Mouse (Mus musculus) left cerebral cortex, postnatal 4 days (tissue): ENCODE results near the gene 1700025C18Rik. TPM values are rescaled to one million over a fixed set of nuclear protein-coding genes. Genes with fewer than 3 reads are reported as not detected.

Experiments
- DNase-seq: peaks from one replicate; pipeline ENCODE4 v3.0.0-alpha.2; 2022
- intact Hi-C: fragments of 180-260 bp; cut with DNase I; formaldehyde crosslinking; loops from one replicate; pipeline ENCODE4 v1.15.1; 2025
- total RNA-seq, 2 experiments: library from RNA; stranded (reverse); gene quantifications; 2 replicates each; pipeline ENCODE4 v1.2.3; 2021

Gene 1700025C18Rik
- total RNA-seq, 2 experiments from 2014 or later: not detected

DNA sequence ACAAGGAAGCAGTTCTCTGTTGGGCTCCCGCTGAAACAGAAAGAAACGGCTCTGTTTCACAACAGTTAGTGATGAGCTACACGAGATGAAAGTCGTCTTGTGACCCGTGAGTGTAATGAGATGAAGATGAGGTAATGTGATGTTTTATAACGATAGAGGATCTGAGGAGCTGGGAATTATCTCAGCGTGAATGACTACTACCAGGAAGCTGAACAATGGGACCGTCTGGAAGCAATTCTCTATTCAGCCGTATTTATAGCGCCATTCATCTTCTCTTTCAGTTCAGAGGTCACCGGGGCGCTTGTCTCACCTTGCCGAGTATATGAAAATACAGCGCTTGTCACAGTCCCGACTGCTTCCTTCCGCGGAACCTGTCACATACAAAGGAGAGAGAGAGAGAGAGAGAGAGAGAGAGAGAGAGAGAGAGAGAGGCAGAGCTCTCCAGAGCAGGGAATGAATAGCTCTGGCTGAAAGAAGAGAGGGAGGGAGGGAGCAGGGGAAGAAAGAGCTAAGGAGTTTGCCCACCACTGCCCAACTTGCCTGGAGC, 47.4 kb downstream of the 1700025C18Rik start:
- intact Hi-C loops: no loop called here
- DNase-seq: no peak

- DNase-seq: no peak
- intact Hi-C loops: no loop called here
These were observed 48.4 kb downstream of the 1700025C18Rik start for GRCm38 (mm10) chr2:165042126-165042525.

DNA sequence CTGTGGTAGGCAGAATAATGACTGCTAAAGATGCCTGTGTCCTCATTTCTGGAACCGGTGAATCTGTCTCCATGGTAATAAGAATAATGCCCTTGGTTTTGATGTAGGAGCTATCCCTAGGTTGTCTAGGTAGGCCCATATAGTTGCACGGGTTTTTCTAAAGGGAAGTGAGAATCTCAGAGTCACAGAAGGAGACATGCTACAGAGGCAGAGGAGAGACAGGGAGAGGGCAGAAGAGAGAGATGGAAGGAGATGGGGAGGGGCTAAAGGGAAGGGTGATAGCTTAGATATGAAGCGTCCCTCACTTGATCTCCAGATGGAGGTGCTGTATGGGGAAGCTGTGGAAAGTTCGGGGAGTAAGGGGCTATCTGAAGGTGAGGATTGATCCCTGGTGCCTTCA, 53.1 kb downstream of the 1700025C18Rik start:
- DNase-seq: no peak
- intact Hi-C loops: no loop called here

DNA sequence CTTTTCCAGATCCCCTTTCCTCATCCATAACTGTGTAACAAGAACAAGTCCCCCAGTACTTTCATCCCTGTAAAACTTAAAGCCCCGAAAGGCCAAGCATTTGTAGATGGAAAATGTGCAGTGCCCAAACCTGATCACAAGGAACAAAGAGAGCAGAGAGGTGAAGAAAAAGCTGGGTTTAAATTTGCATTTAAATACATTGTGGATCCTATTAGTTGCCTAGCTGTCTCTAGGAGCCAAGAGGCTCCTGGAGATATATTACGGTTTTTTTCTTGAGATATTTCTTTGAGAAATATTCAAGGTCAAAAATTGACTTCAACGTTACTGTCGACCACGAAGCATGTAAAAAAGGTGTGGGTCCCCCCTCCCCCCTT, 55.5 kb downstream of the 1700025C18Rik start:
- no peak for DNase-seq
- intact Hi-C loops: no loop called here

DNA sequence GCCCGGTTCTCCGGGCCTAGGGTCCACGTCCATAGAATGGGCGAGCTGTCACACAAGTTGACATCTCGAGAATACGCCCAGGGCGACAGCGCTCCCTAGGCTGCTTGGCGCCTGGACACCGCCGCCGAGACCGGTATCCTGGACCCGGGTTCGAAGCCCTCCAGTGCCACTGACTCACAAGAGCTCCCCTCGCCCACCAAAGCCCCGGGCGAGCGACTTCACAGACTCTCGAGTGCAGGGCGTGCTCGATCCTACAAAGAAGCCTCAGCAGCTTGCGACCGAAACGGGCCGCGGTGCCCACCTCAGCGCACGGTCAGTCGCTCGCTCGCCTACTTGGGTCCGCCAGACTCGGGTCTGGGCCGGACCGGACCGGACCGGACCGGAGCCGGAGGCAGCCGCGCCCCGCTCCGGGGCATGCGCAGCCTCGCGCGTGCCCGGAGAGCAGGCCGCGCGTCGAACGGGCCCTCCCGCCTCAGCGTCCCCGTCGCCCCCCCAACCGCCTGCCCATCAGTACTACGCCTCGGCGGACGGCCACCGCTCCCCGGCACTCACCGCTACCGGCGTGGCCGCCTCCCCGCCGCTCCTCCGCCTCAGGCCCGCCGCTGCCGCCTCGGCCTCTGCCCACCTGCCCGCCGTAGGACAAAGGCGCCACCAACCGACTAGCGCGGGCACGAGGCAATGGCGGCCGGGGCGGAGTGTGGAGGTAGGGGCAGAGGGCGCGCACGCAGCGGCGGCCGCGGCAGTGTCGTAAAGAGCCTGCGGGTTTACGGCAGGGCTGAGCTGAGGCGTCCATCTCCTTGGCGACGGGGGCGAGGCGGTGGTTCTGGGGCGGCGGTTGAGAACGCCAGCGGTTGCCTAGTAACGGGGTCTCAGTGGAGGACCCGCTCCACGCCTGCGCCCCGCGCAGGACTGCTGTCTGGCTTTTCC, 56.2 kb downstream of the 1700025C18Rik start, which contains the start of gene Ncoa5:
Gene Ncoa5, minus strand, starts transcription at position 737 of the 927 bp plus-strand sequence.
- DNase-seq: peak; percentile 99
- intact Hi-C loops: no loop called here

DNA sequence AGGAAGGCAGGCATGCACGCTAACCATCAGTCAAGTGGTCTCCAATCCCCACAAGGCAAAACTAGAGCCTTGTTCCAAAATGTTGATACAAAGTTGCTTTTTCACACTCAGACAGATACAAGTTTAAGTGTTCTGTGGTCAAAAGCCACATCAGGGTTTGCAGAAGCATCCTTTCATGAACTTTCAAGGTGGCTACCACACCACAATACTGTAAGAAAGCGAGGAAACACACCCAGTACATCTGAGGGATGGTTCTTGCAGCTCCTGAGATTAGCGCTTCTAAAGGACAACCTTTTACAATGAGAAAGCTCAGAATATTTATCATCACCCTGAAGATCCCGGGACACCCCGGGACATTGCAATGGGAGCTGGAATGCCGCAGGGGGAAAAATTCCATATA, 57.2 kb downstream of the 1700025C18Rik start:
- intact Hi-C loops: no loop called here
- DNase-seq: no peak

DNA sequence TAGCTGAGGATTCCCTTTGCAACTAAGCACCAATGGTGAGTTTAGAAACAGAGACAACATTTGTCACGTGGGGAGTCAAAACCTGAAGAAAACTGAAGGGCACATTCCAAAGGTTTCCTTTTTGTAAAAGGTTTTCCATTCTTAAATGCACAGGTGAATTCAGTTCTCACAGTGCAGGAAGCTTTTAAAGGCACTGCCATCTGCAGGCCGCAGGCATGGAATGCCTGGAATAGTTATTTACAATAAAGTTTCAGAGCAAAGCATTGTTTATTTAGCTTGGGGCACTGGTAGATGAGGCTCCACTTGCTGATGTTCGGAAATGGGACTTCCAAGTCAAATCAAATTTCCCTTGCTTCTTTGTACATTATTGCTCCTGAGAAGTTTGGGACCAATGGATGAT, 58.0 kb downstream of the 1700025C18Rik start:
- no peak for DNase-seq
- intact Hi-C loops: no loop called here

Other genes starting within 250 kb of the 1700025C18Rik start
- gene Pltp, start 233.0 kb downstream of the 1700025C18Rik start, total RNA-seq: 10 to 100 TPM; 63.5 to 71.3 TPM
- gene Pcif1, start 211.4 kb downstream of the 1700025C18Rik start, total RNA-seq: 10 to 100 TPM; 53.9 to 61.4 TPM
- 10 to 100 TPM; 30.0 to 31.2 TPM for gene Zfp335, start 179.0 kb downstream of the 1700025C18Rik start, total RNA-seq
- 1 to 10 TPM; 2.1 to 2.3 TPM for gene Mmp9, start 150.0 kb downstream of the 1700025C18Rik start, total RNA-seq
- 100 to 1,000 TPM; 158 to 181 TPM for gene Slc12a5, start 129.9 kb downstream of the 1700025C18Rik start, total RNA-seq
- gene Ncoa5, start 55.9 kb downstream of the 1700025C18Rik start, total RNA-seq: 100 to 1,000 TPM; 107 to 111 TPM
- 1 to 10 TPM; 2.3 to 4.2 TPM for gene Cd40, start 35.1 kb downstream of the 1700025C18Rik start, total RNA-seq
- 10 to 100 TPM in 1 of 2 experiments, 1 to 10 TPM in 1; 8.3 to 12.3 TPM for gene Cdh22, start 144.1 kb upstream of the 1700025C18Rik start, total RNA-seq
- gene Slc35c2, start 197.1 kb upstream of the 1700025C18Rik start, total RNA-seq: 10 to 100 TPM; 36.4 to 37.1 TPM
- 10 to 100 TPM; 79.3 to 80.6 TPM for gene Elmo2, start 235.7 kb upstream of the 1700025C18Rik start, total RNA-seq